Mouse (Mus musculus) C2C12 (cell line): ENCODE data around the gene Olfr1151.

ENCODE experiments used
- CEBPB ChIP-seq: IDR thresholded peaks from one replicate; pipeline ENCODE4 v1.6.1; 2011; ENCODE audit warnings: low read depth, mild to moderate bottlenecking, control low read depth, moderate library complexity
- CTCF ChIP-seq: IDR thresholded peaks from one replicate; pipeline ENCODE4 v1.5.1; 2011; ENCODE audit not compliant: control insufficient read depth, insufficient read depth, insufficient read length
- MAX ChIP-seq: IDR thresholded peaks from one replicate; pipeline ENCODE4 v1.6.1; 2011; ENCODE audit warnings: mild to moderate bottlenecking, control low read depth
- MYOD1 ChIP-seq: IDR thresholded peaks from one replicate; pipeline ENCODE4 v1.6.1; 2011; ENCODE audit warnings: low read depth; ENCODE audit not compliant: control insufficient read depth, insufficient read length
- MYOG ChIP-seq: IDR thresholded peaks from one replicate; pipeline ENCODE4 v1.6.1; 2011; ENCODE audit not compliant: control insufficient read depth, insufficient read length; ENCODE audit errors: extremely low read depth
- USF1 ChIP-seq: IDR thresholded peaks from one replicate; pipeline ENCODE4 v1.6.1; 2011; ENCODE audit warnings: low read depth, mild to moderate bottlenecking, control low read depth, moderate library complexity

DNA sequence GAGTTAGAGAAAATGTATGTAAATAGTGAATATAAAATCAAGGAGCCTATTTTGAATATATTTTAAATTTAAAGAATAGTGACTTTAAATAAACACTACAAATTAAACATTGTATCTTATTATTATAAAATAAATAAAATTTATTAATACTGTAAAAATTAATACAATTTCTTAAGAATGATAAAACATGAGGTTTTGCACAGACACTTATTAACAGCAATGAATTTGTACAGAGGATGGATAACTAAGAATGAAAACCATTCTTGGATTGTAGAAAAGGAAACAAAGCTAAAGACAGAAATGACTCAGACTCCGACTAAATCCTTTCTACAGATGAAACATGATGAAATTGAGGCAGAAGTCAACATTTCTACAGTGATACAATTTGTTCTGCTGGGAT is 46.1 kb upstream of the Olfr1151 start, which contains the start of gene Olfr1145:
- TF ChIP-seq MAX (no peak), CTCF (no peak), USF1 (no peak), CEBPB (no peak), MYOD1 (no peak), MYOG (no peak)
